Mouse (Mus musculus) urinary bladder, postnatal 10 days (tissue): Measurements from ENCODE around the gene Skiv2l.

Experiments
- DNase-seq: peaks from one replicate; pipeline ENCODE4 v3.0.0; 2022; ENCODE audit warnings: low spot score

Gene Skiv2l

GRCm38 (mm10) chr17:34849722-34850516 is at the start of gene Skiv2l, which contains the start of gene Nelfe:
Gene Skiv2l (minus strand): TSS chr17:34850210.
Gene Nelfe (plus strand): TSS chr17:34850391.
- peak; percentile 92 for DNase-seq

GRCm38 (mm10) chr17:34899053-34899889 is 49.3 kb upstream of the Skiv2l start:
- no peak for DNase-seq

DNA sequence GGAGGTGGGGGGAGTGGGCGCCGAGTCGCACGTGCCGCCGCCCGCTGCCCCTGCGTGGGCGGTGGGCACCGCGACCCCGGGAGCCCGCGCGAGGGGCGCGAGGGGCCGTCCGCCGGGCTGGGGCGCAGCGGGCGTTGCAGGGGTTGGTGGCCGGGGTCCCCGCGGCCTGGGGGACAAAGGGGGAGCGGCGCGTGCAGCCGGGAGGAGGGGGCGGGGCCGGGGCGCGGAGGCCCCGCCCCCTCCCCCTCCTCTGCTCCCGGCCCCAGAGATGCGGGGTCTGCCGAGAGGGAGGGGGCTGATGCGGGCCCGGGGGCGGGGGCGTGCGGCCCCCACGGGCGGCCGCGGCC is 48.7 kb upstream of the Skiv2l start:
- DNase-seq, result no peak

DNA sequence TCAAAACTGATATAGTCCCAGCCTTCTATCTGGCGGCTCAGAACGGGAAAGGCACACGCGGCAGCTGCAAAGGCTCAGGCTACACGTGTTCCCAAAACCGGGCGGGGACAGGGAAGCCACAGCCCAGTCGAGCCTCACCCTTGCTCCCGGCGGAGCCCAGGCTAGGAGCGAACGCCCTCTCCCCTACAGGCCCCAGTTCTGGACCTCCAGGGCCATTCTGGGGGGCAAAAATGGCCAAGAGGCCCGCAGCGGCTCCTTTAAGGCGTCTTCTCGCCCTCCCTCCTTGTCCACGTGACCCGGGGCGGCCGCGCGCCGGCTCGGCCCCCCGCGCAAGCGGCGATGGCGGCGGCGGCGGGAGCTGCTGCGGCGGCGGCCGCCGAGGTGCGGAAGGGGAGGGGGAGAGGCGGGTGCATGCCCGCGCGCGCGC is 48.2 kb upstream of the Skiv2l start, which contains the start of the genes C2 and Ehmt2:
Gene C2, minus strand, starts transcription at position 106 of the 427 bp plus-strand sequence.
Gene Ehmt2, plus strand, starts transcription at position 310 of the 427 bp plus-strand sequence.
- DNase-seq, result no peak

GRCm38 (mm10) chr17:34897373-34898159 is 47.6 kb upstream of the Skiv2l start:
- no peak for DNase-seq

DNA sequence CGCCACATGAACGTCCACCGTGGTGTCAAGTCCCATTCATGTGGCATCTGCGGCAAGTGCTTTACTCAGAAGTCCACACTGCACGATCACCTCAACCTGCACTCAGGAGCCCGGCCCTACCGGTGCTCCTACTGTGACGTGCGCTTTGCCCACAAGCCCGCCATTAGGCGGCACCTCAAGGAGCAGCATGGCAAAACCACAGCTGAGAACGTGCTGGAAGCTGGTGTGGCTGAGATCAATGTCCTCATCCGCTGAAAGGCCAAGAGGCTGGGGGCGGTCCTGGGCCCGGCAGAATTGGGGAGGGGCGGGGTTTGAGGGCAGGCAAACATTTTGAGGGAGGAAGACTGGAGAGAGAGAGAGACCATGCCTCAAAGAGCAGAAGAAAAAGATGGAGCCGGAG is 46.4 kb upstream of the Skiv2l start:
- DNase-seq, result no peak

- no peak for DNase-seq
Measured at GRCm38 (mm10) chr17:34895724-34896123, 45.7 kb upstream of the Skiv2l start.

DNA sequence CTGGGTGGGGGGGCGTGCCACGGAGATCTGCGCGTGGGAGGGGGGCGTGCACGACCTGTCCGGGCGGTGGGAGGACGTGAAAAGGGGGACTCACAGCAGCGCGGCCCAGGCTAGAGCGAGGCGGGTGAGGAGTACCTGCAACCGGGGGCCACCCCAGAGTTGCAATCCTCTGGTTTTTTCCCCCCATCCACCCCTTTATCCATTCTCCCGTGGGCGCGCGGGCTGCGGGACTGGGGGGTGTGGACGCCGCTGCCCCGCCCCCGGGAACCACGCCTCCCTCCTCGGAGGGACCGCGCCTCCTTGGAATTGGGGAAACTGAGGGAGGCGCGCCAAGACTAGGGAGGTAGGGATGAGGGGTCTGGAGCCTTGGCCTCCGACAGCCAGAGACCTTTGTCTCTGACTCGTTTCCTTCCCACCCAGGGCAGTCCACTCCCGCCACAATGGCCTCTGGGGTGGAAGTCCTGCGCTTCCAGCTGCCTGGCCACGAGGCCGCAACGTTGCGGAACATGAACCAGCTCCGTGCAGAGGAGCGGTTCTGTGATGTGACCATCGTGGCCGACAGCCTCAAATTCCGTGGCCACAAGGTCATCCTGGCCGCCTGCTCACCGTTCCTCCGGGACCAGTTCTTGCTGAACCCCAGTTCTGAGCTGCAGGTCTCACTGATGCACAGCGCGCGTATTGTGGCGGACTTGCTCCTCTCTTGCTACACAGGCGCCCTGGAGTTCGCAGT is 45.0 kb upstream of the Skiv2l start:
- DNase-seq, result no peak

GRCm38 (mm10) chr17:34894074-34894597 is 44.1 kb upstream of the Skiv2l start:
- peak; percentile 86 for DNase-seq

DNA sequence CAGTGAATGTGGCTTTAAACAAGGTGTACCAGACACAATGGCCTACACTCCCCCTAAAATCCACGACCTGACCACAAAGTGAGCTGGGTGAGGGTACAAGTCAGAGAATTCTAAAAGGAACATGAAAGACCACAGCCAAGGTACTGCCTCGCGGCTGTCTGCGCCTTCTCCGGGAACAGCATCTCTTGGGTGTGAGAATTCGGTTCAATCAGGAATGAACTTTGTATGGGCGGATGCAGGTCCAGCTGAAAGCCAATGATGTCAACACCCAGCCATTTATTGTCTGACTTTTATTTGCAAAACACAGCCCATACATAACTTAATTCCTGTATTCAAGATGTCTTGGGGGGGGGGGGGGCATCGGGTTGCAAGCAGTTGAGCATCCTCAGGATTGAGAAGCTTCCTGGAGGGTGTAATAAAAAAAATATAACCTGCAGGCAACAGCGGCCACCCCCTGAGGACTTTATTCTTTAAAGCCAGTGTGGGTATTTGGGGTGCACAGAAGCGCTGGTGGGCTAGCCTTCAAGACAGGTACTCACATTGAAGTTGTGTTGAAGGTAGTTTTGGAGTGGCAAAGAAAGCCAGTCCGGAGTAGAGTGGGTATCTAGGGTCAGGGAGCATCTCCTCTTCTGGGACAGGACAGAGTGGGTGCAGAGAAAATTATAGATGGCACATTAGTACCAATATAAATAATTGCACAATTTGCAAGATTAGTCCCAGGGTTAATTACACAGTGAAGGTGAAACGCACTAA is 43.2 kb upstream of the Skiv2l start:
- no peak for DNase-seq

- DNase-seq, result no peak
Measured at GRCm38 (mm10) chr17:34891377-34891776, 41.4 kb upstream of the Skiv2l start.

GRCm38 (mm10) chr17:34890074-34890743 is 40.2 kb upstream of the Skiv2l start:
- DNase-seq, result no peak

DNA sequence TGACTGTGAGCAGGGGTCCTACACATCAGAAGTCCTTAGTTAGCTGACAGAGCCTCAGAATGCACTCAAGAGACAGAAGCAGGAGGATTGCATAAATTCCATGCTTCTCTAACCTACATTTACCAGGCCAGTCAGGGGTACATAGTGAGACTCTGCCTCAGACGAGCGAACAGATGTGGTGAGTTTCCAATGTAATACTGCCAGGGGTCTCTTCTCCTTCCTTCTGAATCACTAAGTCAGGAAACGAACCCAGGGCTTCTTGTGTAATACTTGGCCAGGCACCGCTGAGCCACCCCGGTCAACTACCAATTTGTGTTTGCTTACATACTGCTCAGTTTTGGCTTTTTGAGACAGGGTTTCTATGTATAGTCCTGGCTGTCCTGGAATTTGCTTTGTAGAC is 37.9 kb upstream of the Skiv2l start:
- DNase-seq, result no peak

- no peak for DNase-seq
Measured at GRCm38 (mm10) chr17:34885615-34886014, 35.6 kb upstream of the Skiv2l start.

- no peak for DNase-seq
Measured at GRCm38 (mm10) chr17:34884704-34885103, 34.7 kb upstream of the Skiv2l start.

- DNase-seq, result no peak
Measured at GRCm38 (mm10) chr17:34883332-34883731, 33.3 kb upstream of the Skiv2l start.

DNA sequence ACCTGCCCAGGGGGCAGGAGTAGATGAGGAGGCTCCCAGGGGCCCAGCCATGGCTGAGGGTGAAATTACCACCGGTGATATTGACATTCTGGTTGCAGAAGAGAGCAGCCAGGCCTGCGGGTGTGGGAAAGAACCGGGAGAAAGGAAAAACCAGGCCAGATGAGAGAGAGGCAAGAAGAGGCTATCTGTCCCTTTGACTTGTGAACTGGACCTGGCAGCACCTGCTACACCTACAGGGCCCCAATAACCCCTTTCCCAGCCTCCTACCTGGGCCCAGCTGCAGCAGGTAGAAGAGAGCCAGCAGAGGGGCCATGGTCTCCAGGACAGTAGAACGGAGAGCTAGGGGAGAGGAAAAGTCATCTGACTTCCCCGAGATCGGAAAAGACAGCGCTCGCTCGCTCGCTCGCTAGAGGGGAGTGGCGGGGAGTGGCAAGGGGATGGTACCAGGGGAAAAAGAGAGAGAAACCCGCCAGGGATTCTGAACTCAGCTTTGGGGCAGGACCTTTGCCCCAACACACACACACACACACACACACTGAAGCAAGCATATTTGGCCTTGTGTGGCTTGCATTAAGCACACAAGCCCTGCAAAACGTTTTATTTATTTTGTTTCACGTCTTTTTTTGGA is 31.8 kb upstream of the Skiv2l start, which contains the start of gene Gm20547:
Gene Gm20547, minus strand, starts transcription at position 360 of the 628 bp plus-strand sequence.
- no peak for DNase-seq

DNA sequence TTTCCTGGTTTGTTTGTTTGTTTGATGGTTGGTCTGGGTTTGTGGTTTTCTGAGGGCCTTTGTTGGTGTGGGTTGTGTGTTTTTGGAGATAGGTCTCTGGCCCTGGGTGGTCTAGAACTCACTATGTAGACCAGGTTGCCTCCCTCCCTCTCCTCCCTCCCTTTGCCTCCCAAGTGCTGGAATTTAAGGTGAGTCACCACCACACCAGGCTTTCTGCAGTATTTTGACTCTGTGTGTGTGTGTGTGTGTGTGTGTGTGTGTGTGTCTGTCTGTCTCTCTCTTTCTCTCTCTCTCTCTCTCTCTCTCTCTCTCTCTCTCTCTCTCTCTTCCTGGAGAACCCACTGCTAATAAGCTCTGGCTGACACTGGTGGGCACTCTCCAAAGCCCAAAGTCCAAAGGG is 31.2 kb upstream of the Skiv2l start:
- DNase-seq, result no peak

DNA sequence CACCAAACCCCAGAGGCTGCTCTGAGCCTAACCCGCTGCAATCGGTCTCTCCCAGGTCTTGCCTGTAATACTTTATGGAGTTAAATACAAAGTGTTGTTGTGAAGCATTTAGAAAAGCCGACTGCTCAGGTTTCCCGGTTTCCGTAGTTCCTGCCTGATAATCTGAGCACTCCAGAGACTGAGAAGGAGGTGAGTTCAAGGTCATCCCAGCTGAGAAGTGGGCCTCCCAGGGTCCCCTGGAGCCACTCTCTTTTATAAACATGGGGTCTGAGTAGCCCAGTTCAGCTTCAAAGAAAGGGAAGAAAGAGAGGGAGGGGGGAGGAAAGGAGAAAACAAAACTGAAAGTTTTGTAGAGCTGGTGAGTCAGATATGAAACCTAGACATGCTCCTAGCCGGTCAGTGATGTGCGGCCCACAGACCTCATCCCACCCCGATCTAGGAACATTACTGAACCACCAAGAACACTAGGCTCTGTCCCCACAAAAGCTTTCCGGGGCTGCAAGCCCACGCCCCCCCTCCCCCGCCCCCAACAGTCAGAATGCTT is 29.4 kb upstream of the Skiv2l start, which contains the start of gene Zbtb12:
Gene Zbtb12, plus strand, starts transcription at position 148 of the 544 bp plus-strand sequence.
- no peak for DNase-seq
